Mouse (Mus musculus) erythroblast, embryonic 14.5 days (primary cell): ENCODE results near the gene Thbs3.

Experiments
- GATA1 ChIP-seq: IDR thresholded peaks from 2 replicates; pipeline ENCODE4 v1.6.1; 2012; ENCODE audit warnings: low read length, inconsistent platforms, mixed read lengths
- TAL1 ChIP-seq: IDR thresholded peaks from 3 replicates; pipeline ENCODE4 v1.6.1; 2012; ENCODE audit warnings: low read length, inconsistent platforms, mixed read lengths

DNA sequence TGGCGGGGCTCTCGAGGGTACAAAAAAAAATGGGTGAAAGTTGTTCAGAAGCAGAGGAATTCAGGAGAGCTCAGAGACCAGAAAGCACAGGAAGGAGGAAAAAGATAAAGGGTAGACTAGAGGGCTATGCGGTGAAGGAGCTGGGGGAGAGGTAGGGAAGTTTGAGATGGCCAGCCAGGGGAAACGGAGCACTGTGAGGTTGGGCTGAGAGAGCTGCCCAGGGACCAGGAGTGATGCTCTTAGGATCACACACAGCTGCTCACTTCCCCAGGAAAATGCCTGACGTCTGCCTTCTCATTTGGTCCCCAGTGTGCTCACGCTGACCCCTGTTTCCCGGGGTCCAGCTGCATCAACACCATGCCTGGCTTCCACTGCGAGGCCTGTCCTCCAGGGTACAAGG lies 4.6 kb downstream of the Thbs3 start:
- TF ChIP-seq GATA1: no peak
- no peak for TF ChIP-seq TAL1
